Mouse (Mus musculus): ENCODE results near the gene Hp1bp3. TPM values are rescaled to one million over a fixed set of nuclear protein-coding genes. Genes with fewer than 3 reads are reported as not detected.

Hp1bp3 gene
- polyA plus RNA-seq (2016; fragmentation: Nextera tagmentation; extraction: Ambion mirVana) = 214 and 229 TPM in 2 replicates

- Histone ChIP-seq H3K4me2 (peak within 1 kb of the TSS; percentile 65), H3K9me3 (no peaks in the 10 kb centered on the region), H3K4me1 (peaks cover 39% of the 10 kb centered on the region), H3K27ac (peak within 1 kb of the TSS; percentile 100), H3K4me3 (replicated peaks) (peak within 1 kb of the TSS; percentile 96), H3K9ac (peak within 1 kb of the TSS; percentile 97), H3K27me3 (no peaks in the 10 kb centered on the region), H3K36me3 (replicated peaks) (no peaks in the 10 kb centered on the region)
- under 1% methylated on average over 43 of the region's 84 CpGs for WGBS
- peak; percentile 78 for ATAC-seq (ENCODE audit: low FRiP score)
These were observed at the start of gene Hp1bp3 for GRCm38 (mm10) chr4:138216200-138216890. TSS of gene Hp1bp3 (plus strand) at chr4:138216296.

DNA sequence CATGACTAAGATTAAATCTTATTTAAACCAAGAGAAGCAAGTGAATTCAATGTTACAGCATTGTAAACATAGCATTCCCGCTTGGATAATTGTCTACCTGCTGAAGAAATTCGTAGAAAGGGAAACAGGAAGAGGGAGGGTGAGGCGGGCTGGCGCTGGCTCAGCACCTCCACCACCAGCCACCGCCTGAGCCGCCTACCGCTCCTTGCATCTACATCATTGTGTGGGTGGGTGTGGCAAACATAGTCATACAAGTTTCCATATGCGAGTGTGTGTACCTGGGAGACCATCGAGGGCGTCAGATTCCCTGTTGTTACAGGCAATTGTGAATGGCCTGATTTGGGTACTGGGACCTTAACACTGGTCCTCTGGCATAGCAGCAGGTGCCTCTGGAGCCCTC lies 49.6 kb upstream of the Hp1bp3 start:
- Histone ChIP-seq H3K4me2 (no peak overlapping the region), H3K4me3 (replicated peaks) (no peak overlapping the region), H3K9ac (no peak overlapping the region), H3K36me3 (replicated peaks) (peaks cover 81% of the 10 kb centered on the region), H3K27ac (no peak overlapping the region), H3K4me1 (peaks cover 16% of the 10 kb centered on the region), H3K9me3 (no peaks in the 10 kb centered on the region), H3K27me3 (no peaks in the 10 kb centered on the region)
- ATAC-seq (ENCODE audit: low FRiP score) = no peak
- WGBS = 93% methylated on average over 10 of the region's 10 CpGs

DNA sequence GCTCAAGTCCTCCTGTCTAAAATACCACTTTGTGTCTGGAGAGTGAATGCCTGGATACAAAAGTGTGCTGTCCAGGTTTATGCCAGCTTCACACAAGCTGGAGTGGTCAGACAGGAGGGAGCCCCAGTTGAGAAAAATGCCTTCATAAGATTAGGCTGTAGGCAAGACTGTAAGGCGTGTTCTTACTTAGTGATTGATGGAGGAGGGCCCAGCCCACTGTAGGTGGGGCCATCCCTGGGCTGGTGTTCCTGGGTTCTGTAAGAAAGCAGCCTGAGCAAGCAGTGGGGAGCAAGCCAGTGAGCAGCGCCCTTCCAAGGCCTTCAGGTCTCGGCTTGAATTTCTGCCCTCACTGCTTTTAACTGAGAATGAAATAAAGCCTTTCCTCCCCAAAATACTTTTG lies 47.9 kb upstream of the Hp1bp3 start:
- Histone ChIP-seq H3K36me3 (replicated peaks) (peaks cover 92% of the 10 kb centered on the region), H3K9ac (no peak overlapping the region), H3K4me3 (replicated peaks) (no peak overlapping the region), H3K4me1 (peaks cover 13% of the 10 kb centered on the region), H3K9me3 (no peaks in the 10 kb centered on the region), H3K4me2 (no peak overlapping the region), H3K27ac (no peak overlapping the region), H3K27me3 (no peaks in the 10 kb centered on the region)
- ATAC-seq (ENCODE audit: low FRiP score) = no peak
- WGBS = 85% methylated on average over 3 of the region's 3 CpGs

- no peak overlapping the region for H3K4me3 ChIP-seq (replicated peaks)
- H3K9me3 ChIP-seq = no peaks in the 10 kb centered on the region
- H3K27me3 ChIP-seq = no peaks in the 10 kb centered on the region
- no peak for ATAC-seq (ENCODE audit: low FRiP score)
- no peaks in the 10 kb centered on the region for H3K4me1 ChIP-seq
- H3K27ac ChIP-seq = no peak overlapping the region
- peaks cover 97% of the 10 kb centered on the region for H3K36me3 ChIP-seq (replicated peaks)
- H3K4me2 ChIP-seq = no peak overlapping the region
- WGBS = 94% methylated on average over 4 of the region's 4 CpGs
- H3K9ac ChIP-seq = no peak overlapping the region
These were observed 46.7 kb upstream of the Hp1bp3 start for GRCm38 (mm10) chr4:138169420-138169819.

GRCm38 (mm10) chr4:138172686-138173085 lies 43.4 kb upstream of the Hp1bp3 start:
- H3K36me3 ChIP-seq (replicated peaks) = peaks cover 99% of the 10 kb centered on the region
- no peak overlapping the region for H3K4me2 ChIP-seq
- no peaks in the 10 kb centered on the region for H3K27me3 ChIP-seq
- WGBS = 100% methylated on average over 4 of the region's 4 CpGs
- H3K9me3 ChIP-seq = no peaks in the 10 kb centered on the region
- H3K4me3 ChIP-seq (replicated peaks) = no peak overlapping the region
- H3K27ac ChIP-seq = no peak overlapping the region
- H3K4me1 ChIP-seq = no peaks in the 10 kb centered on the region
- no peak for ATAC-seq (ENCODE audit: low FRiP score)
- no peak overlapping the region for H3K9ac ChIP-seq

DNA sequence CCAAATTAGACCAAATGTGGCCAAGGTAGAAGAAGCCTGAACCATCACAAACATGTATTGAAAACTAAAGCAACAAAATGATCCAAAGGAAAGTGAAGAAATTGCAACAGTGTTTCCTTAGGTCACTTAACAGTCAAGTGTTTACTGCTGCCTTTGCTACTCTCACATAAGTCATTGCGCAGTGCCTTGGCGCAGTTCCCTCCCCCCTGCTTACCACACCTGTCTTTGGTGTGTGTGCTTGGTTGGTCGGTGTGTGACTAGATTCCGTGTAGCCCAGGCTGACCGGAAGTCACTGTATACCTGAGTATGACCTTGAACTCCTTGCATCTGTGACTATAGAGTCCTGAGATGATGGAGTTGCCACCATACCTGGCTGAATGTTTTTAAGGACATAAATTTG lies 36.7 kb upstream of the Hp1bp3 start:
- H3K9me3 ChIP-seq = no peaks in the 10 kb centered on the region
- no peak overlapping the region for H3K27ac ChIP-seq
- H3K27me3 ChIP-seq = no peaks in the 10 kb centered on the region
- no peak overlapping the region for H3K4me2 ChIP-seq
- H3K4me3 ChIP-seq (replicated peaks) = no peak overlapping the region
- H3K36me3 ChIP-seq (replicated peaks) = peaks cover 95% of the 10 kb centered on the region
- no peaks in the 10 kb centered on the region for H3K4me1 ChIP-seq
- WGBS = 94% methylated on average over 5 of the region's 5 CpGs
- ATAC-seq (ENCODE audit: low FRiP score) = no peak
- H3K9ac ChIP-seq = no peak overlapping the region

- H3K9ac ChIP-seq = no peak overlapping the region
- no peak for ATAC-seq (ENCODE audit: low FRiP score)
- H3K36me3 ChIP-seq (replicated peaks) = peaks cover 95% of the 10 kb centered on the region
- H3K4me3 ChIP-seq (replicated peaks) = no peak overlapping the region
- no peaks in the 10 kb centered on the region for H3K9me3 ChIP-seq
- no peak overlapping the region for H3K4me2 ChIP-seq
- H3K27ac ChIP-seq = no peak overlapping the region
- WGBS = 92% methylated on average over 4 of the region's 4 CpGs
- no peaks in the 10 kb centered on the region for H3K27me3 ChIP-seq
- no peaks in the 10 kb centered on the region for H3K4me1 ChIP-seq
These were observed 35.4 kb upstream of the Hp1bp3 start for GRCm38 (mm10) chr4:138180719-138181118.

DNA sequence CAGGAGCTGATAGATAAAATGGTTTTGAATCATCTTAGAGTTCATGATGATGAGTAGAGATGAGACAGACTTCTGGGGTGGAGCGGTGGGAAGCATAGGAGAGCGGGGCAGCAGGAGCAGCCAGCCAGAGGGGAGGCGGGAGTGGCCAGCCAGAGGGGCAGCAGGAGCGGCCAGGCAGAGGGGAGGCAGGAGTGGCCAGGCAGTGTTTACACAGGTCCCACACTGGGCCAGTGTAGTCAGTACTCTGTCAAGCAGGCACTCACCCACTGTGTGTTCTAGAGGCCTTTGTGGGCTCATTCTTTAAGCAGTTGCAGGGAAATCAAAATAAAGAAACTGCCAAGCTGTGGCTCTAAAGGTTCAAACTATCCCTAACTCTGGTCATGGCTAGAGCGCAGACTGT lies 32.0 kb upstream of the Hp1bp3 start:
- 96% methylated on average over 4 of the region's 5 CpGs for WGBS

DNA sequence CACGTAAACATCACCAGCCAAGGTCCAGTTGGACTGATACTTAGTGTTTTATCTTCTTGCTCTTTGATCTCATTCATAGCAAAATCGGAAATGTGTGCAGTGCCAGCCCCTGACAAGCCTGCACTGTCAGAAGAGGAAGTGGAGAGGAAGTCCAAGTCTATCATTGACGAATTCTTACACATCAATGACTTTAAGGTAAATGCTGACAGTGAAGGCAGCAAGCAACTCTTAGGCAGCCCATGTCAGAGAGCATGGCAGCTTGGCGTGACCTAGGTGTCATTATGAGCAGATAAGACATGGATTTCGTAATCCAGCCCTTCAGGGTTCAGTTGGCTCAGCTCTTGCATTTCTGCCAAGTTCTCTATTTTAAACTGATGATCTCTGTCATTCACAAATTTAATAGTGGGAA lies 31.5 kb upstream of the Hp1bp3 start:
- peaks cover 95% of the 10 kb centered on the region for H3K36me3 ChIP-seq (replicated peaks)
- 92% methylated on average over 5 of the region's 5 CpGs for WGBS
- no peaks in the 10 kb centered on the region for H3K4me1 ChIP-seq
- no peaks in the 10 kb centered on the region for H3K9me3 ChIP-seq
- H3K9ac ChIP-seq = no peak overlapping the region
- no peak overlapping the region for H3K4me2 ChIP-seq
- H3K27me3 ChIP-seq = no peaks in the 10 kb centered on the region
- H3K27ac ChIP-seq = no peak overlapping the region
- no peak for ATAC-seq (ENCODE audit: low FRiP score)
- no peak overlapping the region for H3K4me3 ChIP-seq (replicated peaks)

More for the DNA sequence above, 32.0 kb upstream of the Hp1bp3 start:
- Histone ChIP-seq H3K4me2 (no peak overlapping the region), H3K27me3 (no peaks in the 10 kb centered on the region), H3K9me3 (no peaks in the 10 kb centered on the region), H3K4me3 (replicated peaks) (no peak overlapping the region), H3K4me1 (no peaks in the 10 kb centered on the region), H3K36me3 (replicated peaks) (peaks cover 94% of the 10 kb centered on the region), H3K9ac (no peak overlapping the region), H3K27ac (no peak overlapping the region)
- ATAC-seq (ENCODE audit: low FRiP score) = no peak

- Histone ChIP-seq H3K27ac (no peak overlapping the region), H3K9ac (no peak overlapping the region), H3K27me3 (no peaks in the 10 kb centered on the region), H3K4me2 (no peak overlapping the region), H3K4me3 (replicated peaks) (no peak overlapping the region), H3K9me3 (no peaks in the 10 kb centered on the region), H3K36me3 (replicated peaks) (peaks cover 94% of the 10 kb centered on the region), H3K4me1 (no peaks in the 10 kb centered on the region)
- no peak for ATAC-seq (ENCODE audit: low FRiP score)
- WGBS = 94% methylated on average over 7 of the region's 7 CpGs
These were observed 30.1 kb upstream of the Hp1bp3 start for GRCm38 (mm10) chr4:138185961-138186360.

DNA sequence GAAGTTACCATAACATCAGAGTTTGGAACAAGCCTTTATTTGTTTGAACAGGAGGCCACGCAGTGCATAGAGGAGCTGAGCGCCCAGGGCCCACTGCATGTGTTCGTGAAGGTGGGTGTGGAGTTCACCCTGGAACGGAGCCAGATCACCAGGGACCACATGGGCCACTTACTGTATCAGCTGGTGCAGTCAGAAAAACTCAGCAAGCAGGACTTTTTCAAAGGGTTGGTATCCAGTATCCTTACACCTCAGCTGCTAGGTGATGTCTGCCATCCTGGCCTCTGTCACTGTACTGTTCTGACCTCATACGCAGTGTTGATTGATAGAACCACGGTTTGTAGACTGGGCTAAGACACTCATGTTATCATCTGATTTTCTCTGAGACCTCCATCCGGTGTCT lies 28.1 kb upstream of the Hp1bp3 start:
- Histone ChIP-seq H3K9me3 (no peaks in the 10 kb centered on the region), H3K27ac (no peak overlapping the region), H3K27me3 (no peaks in the 10 kb centered on the region), H3K4me3 (replicated peaks) (no peak overlapping the region), H3K4me2 (no peak overlapping the region), H3K4me1 (no peaks in the 10 kb centered on the region), H3K9ac (no peak overlapping the region), H3K36me3 (replicated peaks) (peaks cover 96% of the 10 kb centered on the region)
- 92% methylated on average over 7 of the region's 7 CpGs for WGBS
- no peak for ATAC-seq (ENCODE audit: low FRiP score)

- Histone ChIP-seq H3K36me3 (replicated peaks) (peaks cover 95% of the 10 kb centered on the region), H3K9me3 (no peaks in the 10 kb centered on the region), H3K4me3 (replicated peaks) (no peak overlapping the region), H3K9ac (no peak overlapping the region), H3K4me2 (no peak overlapping the region), H3K27me3 (no peaks in the 10 kb centered on the region), H3K27ac (no peak overlapping the region), H3K4me1 (no peaks in the 10 kb centered on the region)
- no peak for ATAC-seq (ENCODE audit: low FRiP score)
- WGBS = 83% methylated on average over 5 of the region's 5 CpGs
These were observed 23.5 kb upstream of the Hp1bp3 start for GRCm38 (mm10) chr4:138192561-138192960.

GRCm38 (mm10) chr4:138200769-138201168 lies 15.3 kb upstream of the Hp1bp3 start:
- H3K9ac ChIP-seq = no peak overlapping the region
- H3K4me3 ChIP-seq (replicated peaks) = no peak overlapping the region
- H3K9me3 ChIP-seq = no peaks in the 10 kb centered on the region
- H3K4me2 ChIP-seq = no peak overlapping the region
- H3K27me3 ChIP-seq = no peaks in the 10 kb centered on the region
- H3K4me1 ChIP-seq = no peaks in the 10 kb centered on the region
- ATAC-seq (ENCODE audit: low FRiP score) = no peak
- peaks cover 92% of the 10 kb centered on the region for H3K36me3 ChIP-seq (replicated peaks)
- no peak overlapping the region for H3K27ac ChIP-seq
- WGBS = 90% methylated on average over 3 of the region's 3 CpGs
